ENCODE assay signal across 22 mouse cellular contexts in genomic region chr6:23257981-23258380, GRCm38 (mm10). TPM values are rescaled to one million over a fixed set of nuclear protein-coding genes. Genes with fewer than 3 reads are reported as not detected.
"Had no signal": no experiment of that assay in that cellular context is flagged by ENCODE, and none has a peak within 500 bp of the region (broad histone marks: within the 10 kb centered on the region; RNA-seq: fewer than 3 reads in every experiment).

No protein-coding gene starts in this region.

- H3K4me3 ChIP-seq: neural tube, embryonic 13.5 days; neural tube, embryonic 15.5 days; stomach, embryonic 15.5 days had no signal

- H3K9me3 ChIP-seq: neural tube, embryonic 13.5 days; neural tube, embryonic 15.5 days; stomach, embryonic 15.5 days had no signal

- DNase-seq: retina, postnatal 1 day; right cerebral cortex, adult 18-20 months; right cerebral cortex, postnatal 14 days; right cerebral cortex, postnatal 25 days; right cerebral cortex, postnatal 4 days; spleen, adult 18-20 months; thymus, adult 18-20 months; thymus, adult 2 months; thymus, postnatal 14 days; thymus, postnatal 25 days; thymus, postnatal 36 days; thymus, postnatal 4 days had no signal

- H3K4me2 ChIP-seq: neural tube, embryonic 13.5 days; neural tube, embryonic 15.5 days; stomach, embryonic 15.5 days had no signal

- H3K9ac ChIP-seq: neural tube, embryonic 13.5 days; neural tube, embryonic 15.5 days; stomach, embryonic 15.5 days had no signal

- H3K36me3 ChIP-seq: neural tube, embryonic 13.5 days; neural tube, embryonic 15.5 days; stomach, embryonic 15.5 days had no signal

- H3K27ac ChIP-seq: neural tube, embryonic 13.5 days; neural tube, embryonic 15.5 days; stomach, embryonic 15.5 days; stomach, postnatal 0 days had no signal

RNA-seq across cellular contexts. Expression of gene Fezf1, which starts 9.8 kb away (rescaled TPM):
- polyA plus RNA-seq: neural tube, embryonic 13.5 days; neural tube, embryonic 14.5 days; neural tube, embryonic 15.5 days; small intestine, adult 2 months; spleen, adult 2 months; stomach, embryonic 14.5 days; stomach, embryonic 15.5 days; stomach, embryonic 16.5 days; stomach, postnatal 0 days; urinary bladder, adult 2 months had no signal
